ENCODE assay signal across 9 mouse cellular contexts in genomic region chr9:106471892-106472291, GRCm38 (mm10). TPM values are rescaled to one million over a fixed set of nuclear protein-coding genes. Genes with fewer than 3 reads are reported as not detected.
DNase-seq lines count a peak whose midpoint lies in the region; ATAC-seq and TF ChIP-seq lines count a peak whose summit lies in the region.
"Had no signal": no experiment of that assay in that cellular context is flagged by ENCODE, and none has a peak within 500 bp of the region (broad histone marks: within the 10 kb centered on the region; RNA-seq: fewer than 3 reads in every experiment).

No protein-coding gene starts in this region.

- H3K9ac ChIP-seq in hindbrain, postnatal 0 days (replicated peaks; ENCODE audit: low read length), result no peak overlapping the region
- no peak overlapping the region for H3K9ac ChIP-seq in liver, embryonic 11.5 days (ENCODE audit: low read depth, low read length)
- H3K9ac ChIP-seq: limb, embryonic 12.5 days had no signal

- H3K9me3 ChIP-seq in hindbrain, postnatal 0 days (ENCODE audit: low read length), result no peaks in the 10 kb centered on the region
- no peaks in the 10 kb centered on the region for H3K9me3 ChIP-seq in liver, embryonic 11.5 days (ENCODE audit: control insufficient read depth, low read length)
- H3K9me3 ChIP-seq: limb, embryonic 12.5 days had no signal

- H3K4me2 ChIP-seq in hindbrain, postnatal 0 days (ENCODE audit: low read depth, low read length), result no peak overlapping the region
- peak overlapping the region; percentile 37 for H3K4me2 ChIP-seq in liver, embryonic 11.5 days
- H3K4me2 ChIP-seq: limb, embryonic 12.5 days had no signal

- peaks cover 6% of the 10 kb centered on the region for H3K4me1 ChIP-seq in embryonic fibroblast, embryonic 13.5 days (ENCODE audit: control insufficient read depth, insufficient read depth, low read length)
- H3K4me1 ChIP-seq in hindbrain, postnatal 0 days (ENCODE audit: insufficient read depth, low read length), result peaks cover 15% of the 10 kb centered on the region; the same call in 1 of the 2 replicates
- H3K4me1 ChIP-seq in liver, embryonic 11.5 days (replicated peaks; ENCODE audit: control insufficient read depth, insufficient read depth, low read length), result peaks cover 23% of the 10 kb centered on the region

- TF ChIP-seq CTCF in embryonic fibroblast, embryonic 13.5 days (IDR thresholded peaks at IDR 0.05; ENCODE audit: borderline replicate concordance, insufficient read depth, low read length), result no peak
- TF ChIP-seq CTCF in hindbrain, postnatal 0 days (IDR thresholded peaks at IDR 0.05; ENCODE audit: low read depth), result peak; percentile 3; the same call in 1 of the 2 replicates

- 25% methylated on average over 5 of the region's 5 CpGs for WGBS in hindbrain, postnatal 0 days
- WGBS in liver, embryonic 11.5 days, result 35% methylated on average over 5 of the region's 5 CpGs

- H3K27me3 ChIP-seq in hindbrain, postnatal 0 days (ENCODE audit: insufficient read depth, low read length), result no peaks in the 10 kb centered on the region
- H3K27me3 ChIP-seq in liver, embryonic 11.5 days (replicated peaks; ENCODE audit: control insufficient read depth, insufficient read depth, low read length), result no peaks in the 10 kb centered on the region
- H3K27me3 ChIP-seq: limb, embryonic 12.5 days had no signal

- peak overlapping the region; percentile 31; the same call in 1 of the 2 replicates for H3K27ac ChIP-seq in embryonic fibroblast, embryonic 13.5 days (ENCODE audit: insufficient read depth, low read length)
- H3K27ac ChIP-seq in hindbrain, postnatal 0 days, result no peak overlapping the region
- no peak overlapping the region for H3K27ac ChIP-seq in liver, embryonic 11.5 days (ENCODE audit: low read depth, low read length)
- H3K27ac ChIP-seq: limb, embryonic 12.5 days had no signal

- H3K4me3 ChIP-seq in embryonic fibroblast, embryonic 13.5 days (ENCODE audit: insufficient read depth, low read length), result no peak overlapping the region
- H3K4me3 ChIP-seq in hindbrain, postnatal 0 days (ENCODE audit: low read length), result no peak overlapping the region
- no peak overlapping the region for H3K4me3 ChIP-seq in liver, embryonic 11.5 days (ENCODE audit: low read depth, low read length)
- H3K4me3 ChIP-seq: limb, embryonic 12.5 days had no signal

- no peaks in the 10 kb centered on the region for H3K36me3 ChIP-seq in hindbrain, postnatal 0 days (ENCODE audit: insufficient read depth, low read length)
- no peaks in the 10 kb centered on the region for H3K36me3 ChIP-seq in liver, embryonic 11.5 days (ENCODE audit: control insufficient read depth, insufficient read depth, low read length)
- H3K36me3 ChIP-seq: limb, embryonic 12.5 days had no signal

- peak; percentile 33; the same call in 1 of the 2 replicates for TF ChIP-seq POLR2A in embryonic fibroblast, embryonic 13.5 days (IDR thresholded peaks at IDR 0.05; ENCODE audit: low read depth, low read length)

- DNase-seq in cerebellum, adult 11-12 months, result peak; percentile 73
- DNase-seq in R1 (ENCODE audit: low read depth, low spot score), result peak; percentile 95
- DNase-seq in hindbrain, postnatal 0 days (ENCODE audit: low spot score), result no peak
- no peak for DNase-seq in liver, embryonic 11.5 days (ENCODE audit: low spot score)
- DNase-seq in skeletal muscle tissue, adult 2 months (ENCODE audit: low read depth, low spot score), result peak; percentile 70
- no peak for DNase-seq in thymus, postnatal 25 days

- ATAC-seq in cerebellum, adult (ENCODE audit: insufficient number of reproducible peaks, low FRiP score, low TSS enrichment), result no peak
- ATAC-seq in hindbrain, postnatal 0 days, result no peak
- ATAC-seq in liver, embryonic 11.5 days (replicated peaks; ENCODE audit: low FRiP score), result no peak

RNA-seq across cellular contexts. Expression of gene Rrp9, which starts 3.9 kb away (rescaled TPM):
- 28.0 and 34.8 TPM in 2 replicates for polyA plus RNA-seq in embryonic fibroblast, embryonic 13.5 days (2011; ENCODE audit: insufficient read length, low read depth, missing spikeins)
- total RNA-seq in hindbrain, postnatal 0 days (2014; rRNA removed), result 46.2 and 47.2 TPM in 2 replicates
- 38.3 and 39.0 TPM in 2 replicates for polyA plus RNA-seq in hindbrain, postnatal 0 days (2015; fragmentation: Nextera tagmentation; extraction: Ambion mirVana)
- polyA plus RNA-seq in liver, embryonic 11.5 days (2014; fragmentation: Nextera tagmentation; extraction: Ambion mirVana), result 85.4 and 92.8 TPM in 2 replicates

RNA-seq across cellular contexts. Expression of gene Parp3, which starts 4.9 kb away (rescaled TPM):
- polyA plus RNA-seq in embryonic fibroblast, embryonic 13.5 days (2011; ENCODE audit: insufficient read length, low read depth, missing spikeins), result 99.0 and 131 TPM in 2 replicates
- total RNA-seq in hindbrain, postnatal 0 days (2014; rRNA removed), result 1.7 and 2.9 TPM in 2 replicates
- polyA plus RNA-seq in hindbrain, postnatal 0 days (2015; fragmentation: Nextera tagmentation; extraction: Ambion mirVana), result 1.5 and 2.1 TPM in 2 replicates
- polyA plus RNA-seq in liver, embryonic 11.5 days (2014; fragmentation: Nextera tagmentation; extraction: Ambion mirVana), result 1.5 and 1.6 TPM in 2 replicates

RNA-seq across cellular contexts. Expression of gene Gpr62, which starts 6.2 kb away (rescaled TPM):
- not detected in 2 replicates for polyA plus RNA-seq in embryonic fibroblast, embryonic 13.5 days (2011; ENCODE audit: insufficient read length, low read depth, missing spikeins)
- 1.9 and 3.1 TPM in 2 replicates for total RNA-seq in hindbrain, postnatal 0 days (2014; rRNA removed)
- polyA plus RNA-seq in hindbrain, postnatal 0 days (2015; fragmentation: Nextera tagmentation; extraction: Ambion mirVana), result 3.2 TPM in 2 replicates
- 0.11 TPM in 1 of 2 replicates, not detected in the other for polyA plus RNA-seq in liver, embryonic 11.5 days (2014; fragmentation: Nextera tagmentation; extraction: Ambion mirVana)

RNA-seq across cellular contexts. Expression of gene Pcbp4, which starts 18.8 kb away (rescaled TPM):
- polyA plus RNA-seq in embryonic fibroblast, embryonic 13.5 days (2011; ENCODE audit: insufficient read length, low read depth, missing spikeins), result 115 and 119 TPM in 2 replicates
- total RNA-seq in hindbrain, postnatal 0 days (2014; rRNA removed), result 623 and 719 TPM in 2 replicates
- 214 and 228 TPM in 2 replicates for polyA plus RNA-seq in hindbrain, postnatal 0 days (2015; fragmentation: Nextera tagmentation; extraction: Ambion mirVana)
- polyA plus RNA-seq in liver, embryonic 11.5 days (2014; fragmentation: Nextera tagmentation; extraction: Ambion mirVana), result 62.4 and 63.2 TPM in 2 replicates

RNA-seq across cellular contexts. Expression of gene Abhd14a, which starts 24.4 kb away (rescaled TPM):
- 29.7 and 31.3 TPM in 2 replicates for polyA plus RNA-seq in embryonic fibroblast, embryonic 13.5 days (2011; ENCODE audit: insufficient read length, low read depth, missing spikeins)
- 59.6 and 62.1 TPM in 2 replicates for total RNA-seq in hindbrain, postnatal 0 days (2014; rRNA removed)
- 66.8 and 69.2 TPM in 2 replicates for polyA plus RNA-seq in hindbrain, postnatal 0 days (2015; fragmentation: Nextera tagmentation; extraction: Ambion mirVana)
- polyA plus RNA-seq in liver, embryonic 11.5 days (2014; fragmentation: Nextera tagmentation; extraction: Ambion mirVana), result 53.6 and 54.0 TPM in 2 replicates

Comparison
In these comparisons a context has a peak if more than half of its experiments do, and no peak if none do; other contexts are left out.
1. DNase-seq: peak in cerebellum, adult 11-12 months (single experiment), R1 (single experiment) and skeletal muscle tissue, adult 2 months (single experiment); none in hindbrain, postnatal 0 days (single experiment), liver, embryonic 11.5 days (single experiment) and thymus, postnatal 25 days (single experiment).
2. RNA of gene Parp3, which starts 4.9 kb away (polyA plus RNA-seq): 99.0 to 131 TPM in embryonic fibroblast, embryonic 13.5 days; 1.5 to 1.6 TPM in liver, embryonic 11.5 days and 1.5 to 2.1 TPM in hindbrain, postnatal 0 days; every median in the first group is over 10 times any median in the second.